Mouse (Mus musculus): Measurements from ENCODE around the gene Nisch.

The Nisch gene

DNA sequence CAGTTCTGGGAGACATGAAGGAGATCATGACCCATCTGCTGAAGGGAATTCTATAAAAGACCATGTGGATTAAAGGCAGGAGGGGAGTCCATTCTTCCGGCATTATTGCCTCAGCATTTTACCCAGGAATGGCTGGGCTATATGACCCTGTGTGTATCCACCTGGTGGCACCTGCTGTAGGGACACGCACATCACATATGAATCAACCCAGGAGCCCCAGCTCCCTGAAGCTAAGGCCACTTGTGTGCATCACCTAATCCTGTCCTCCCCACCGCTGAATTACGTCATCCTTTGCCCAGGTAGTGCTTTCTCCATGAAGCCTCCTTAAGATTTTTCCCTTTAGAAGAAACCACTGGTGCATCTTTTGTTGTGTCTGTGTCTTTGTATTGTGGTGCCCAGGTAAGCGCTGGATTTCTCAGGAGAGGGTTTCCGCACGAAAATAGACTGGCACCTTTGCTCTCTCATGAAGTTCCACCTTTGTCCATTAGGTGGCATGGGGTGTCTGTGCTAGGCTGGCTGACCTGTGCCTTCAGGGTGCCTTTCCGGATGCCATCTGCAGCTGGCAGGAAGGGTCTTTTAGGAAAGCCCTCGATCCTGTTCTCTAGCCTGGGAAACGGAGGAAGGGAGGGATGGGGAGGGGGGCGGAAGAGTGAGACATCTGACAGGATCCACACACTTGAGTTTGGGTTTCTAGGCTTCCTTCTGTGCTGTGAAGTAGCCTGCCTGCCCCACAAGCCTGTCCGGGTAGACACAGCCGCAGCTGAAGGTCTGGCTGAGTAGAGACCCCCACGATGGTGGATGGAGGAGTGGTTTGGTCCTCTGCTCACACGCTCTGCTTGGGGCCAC is 1.4 kb downstream of the Nisch start:
- peak; percentile 82 for DNase-seq

DNA sequence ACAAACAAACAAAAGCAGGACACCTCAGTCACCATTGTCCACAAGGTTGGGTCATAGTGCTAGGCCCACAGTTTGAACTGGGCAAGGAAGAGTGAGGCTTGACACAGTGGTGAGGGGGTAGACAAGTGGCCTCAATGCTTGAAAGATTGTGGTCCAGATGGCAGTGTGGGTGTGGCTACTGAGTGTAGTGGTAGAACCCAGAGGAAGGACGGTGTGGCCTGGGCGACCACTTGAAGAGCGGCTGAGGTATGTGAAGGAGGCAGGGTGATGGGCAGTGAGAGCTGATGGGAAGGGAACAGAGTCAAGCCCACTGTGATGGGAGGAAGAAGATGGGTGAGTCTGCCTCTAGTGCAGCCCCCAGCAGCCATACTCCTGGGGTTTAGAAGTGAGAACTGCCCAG is 2.1 kb downstream of the Nisch start:
- DNase-seq = no peak

DNA sequence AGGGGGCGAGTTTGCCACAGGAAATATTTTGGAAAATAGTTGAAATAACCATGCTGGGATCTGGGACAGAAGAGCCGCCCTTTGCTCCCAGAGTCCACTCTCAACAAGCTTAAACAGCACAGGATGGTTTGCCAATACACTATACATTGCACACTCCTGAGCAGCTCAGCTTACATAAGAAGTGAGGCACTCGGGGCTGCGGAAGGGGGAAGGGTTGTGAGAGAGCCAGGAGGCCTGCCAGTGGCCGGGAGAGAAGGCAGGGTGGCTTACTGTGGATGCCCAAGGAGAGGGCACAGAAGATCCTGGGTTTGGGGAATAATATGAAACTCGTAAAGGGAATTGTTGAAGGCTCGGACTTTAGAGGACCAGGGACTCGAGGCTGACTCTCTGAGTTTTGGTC is 2.9 kb downstream of the Nisch start:
- DNase-seq = no peak

DNA sequence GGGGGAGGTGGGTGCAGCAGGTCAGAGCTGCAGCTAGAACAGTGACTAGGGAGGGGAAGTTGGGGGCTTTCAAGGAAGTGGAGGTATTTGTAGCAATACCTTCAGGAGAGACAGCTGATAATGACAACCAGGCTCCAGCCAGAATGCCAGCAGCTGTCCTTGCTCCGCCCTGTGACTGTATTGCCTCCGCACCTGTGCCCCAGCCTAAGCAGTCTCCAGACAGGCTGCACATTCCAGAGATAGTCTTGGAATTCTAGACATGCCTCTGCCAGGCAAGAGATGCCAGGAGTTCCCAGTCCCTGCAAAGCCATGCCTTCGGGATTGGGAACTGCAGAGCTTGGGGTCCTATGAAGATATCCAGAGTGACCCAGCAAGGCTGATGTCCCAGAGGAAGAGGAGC is 4.2 kb downstream of the Nisch start:
- DNase-seq = no peak

DNA sequence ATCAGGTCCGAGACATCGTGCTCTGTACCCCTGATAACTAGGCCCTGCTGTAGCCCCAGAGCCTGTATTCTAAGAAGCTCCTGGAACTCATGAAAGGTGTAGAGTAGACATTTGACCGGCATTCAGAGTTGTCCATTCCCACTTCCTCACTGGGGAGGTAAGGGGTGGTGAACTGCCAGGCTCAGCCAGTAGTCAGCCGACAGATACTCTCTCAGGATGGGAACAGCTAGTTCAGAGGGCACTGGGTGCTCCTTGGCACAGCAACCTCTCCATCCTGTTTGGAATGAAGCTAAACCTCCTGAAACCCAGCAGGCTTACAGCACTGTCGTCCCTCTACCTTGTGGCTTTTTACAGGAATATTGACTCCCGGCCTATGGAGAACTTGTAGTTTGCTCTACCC is 4.9 kb downstream of the Nisch start:
- no peak for DNase-seq

DNA sequence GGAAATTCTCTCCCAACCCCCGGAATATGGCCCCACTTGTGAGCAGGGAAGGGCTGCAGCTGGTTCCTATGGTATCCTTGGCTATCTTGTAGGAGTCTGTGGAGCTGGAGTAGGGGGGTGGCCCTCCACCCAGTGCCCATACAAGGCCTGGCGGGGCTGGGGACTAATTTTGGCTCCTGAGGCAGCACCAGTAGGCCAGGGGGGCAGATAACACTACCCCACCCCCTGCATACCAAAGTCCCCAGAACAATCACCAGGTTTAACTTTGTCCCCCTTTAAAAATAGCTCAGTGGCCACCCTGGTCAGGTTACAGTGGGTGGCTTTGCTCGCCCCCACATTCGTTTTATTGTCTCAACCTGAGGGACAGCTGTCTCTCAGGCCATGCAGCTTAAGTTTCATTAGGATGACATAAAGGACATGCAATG is 7.6 kb downstream of the Nisch start:
- DNase-seq = no peak

DNA sequence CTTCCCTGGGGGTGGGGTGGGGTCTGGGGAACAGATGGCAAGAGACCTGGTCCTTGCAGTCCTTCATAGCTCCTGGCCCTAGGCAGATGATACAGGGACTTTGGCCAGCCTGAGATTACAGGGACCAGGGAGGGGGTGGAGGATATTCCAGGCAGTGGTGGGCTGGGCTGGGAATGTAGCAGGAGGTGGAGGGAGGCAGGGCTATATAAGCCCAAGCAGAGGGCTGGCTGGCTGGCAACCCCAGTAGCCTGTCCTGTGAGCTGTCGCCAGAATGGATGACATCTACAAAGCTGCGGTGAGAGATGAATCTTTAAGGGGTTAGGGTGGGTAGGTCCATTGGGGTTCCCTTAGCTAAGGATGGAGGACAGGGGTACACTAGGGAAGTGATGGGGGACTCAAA is 8.7 kb downstream of the Nisch start, which contains the start of gene Tnnc1:
Gene Tnnc1, plus strand, starts transcription at position 229 of the 400 bp plus-strand sequence.
- DNase-seq = no peak

DNA sequence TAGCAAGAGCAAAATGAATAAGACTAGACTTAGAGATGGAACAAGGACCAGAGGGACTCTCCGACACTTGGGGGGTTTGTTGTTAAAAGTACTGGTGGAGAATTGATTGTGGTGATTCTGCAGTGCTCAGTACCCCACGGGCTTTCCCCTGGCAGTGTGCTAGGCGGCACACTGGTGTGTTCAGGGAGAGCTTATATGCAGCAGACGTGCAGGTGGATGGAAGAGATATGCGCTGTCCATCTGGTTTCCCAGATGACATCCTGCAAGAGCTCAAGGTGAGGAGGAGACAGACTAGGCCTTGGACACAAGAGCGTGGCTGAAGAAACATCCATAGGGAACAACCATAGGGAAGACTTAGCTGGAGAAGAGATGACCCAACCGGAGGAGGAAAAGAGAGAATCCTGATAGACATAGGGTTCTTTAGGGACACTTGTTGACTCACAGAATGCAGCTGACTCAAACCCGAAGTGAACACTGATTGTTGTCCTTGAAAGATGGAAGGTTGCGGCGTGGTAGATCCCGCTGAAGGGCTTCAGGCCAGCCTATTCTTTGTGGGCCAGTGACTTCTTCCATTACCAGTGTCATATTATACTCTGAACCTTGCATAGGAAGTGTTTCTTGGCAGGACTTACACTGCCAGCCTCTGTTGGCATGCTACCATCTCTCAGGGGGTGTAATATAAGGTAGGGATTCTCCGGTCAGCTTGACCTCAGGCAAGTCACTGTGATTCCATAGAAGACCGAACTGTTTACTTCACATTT is 9.5 kb downstream of the Nisch start:
- DNase-seq = no peak

DNA sequence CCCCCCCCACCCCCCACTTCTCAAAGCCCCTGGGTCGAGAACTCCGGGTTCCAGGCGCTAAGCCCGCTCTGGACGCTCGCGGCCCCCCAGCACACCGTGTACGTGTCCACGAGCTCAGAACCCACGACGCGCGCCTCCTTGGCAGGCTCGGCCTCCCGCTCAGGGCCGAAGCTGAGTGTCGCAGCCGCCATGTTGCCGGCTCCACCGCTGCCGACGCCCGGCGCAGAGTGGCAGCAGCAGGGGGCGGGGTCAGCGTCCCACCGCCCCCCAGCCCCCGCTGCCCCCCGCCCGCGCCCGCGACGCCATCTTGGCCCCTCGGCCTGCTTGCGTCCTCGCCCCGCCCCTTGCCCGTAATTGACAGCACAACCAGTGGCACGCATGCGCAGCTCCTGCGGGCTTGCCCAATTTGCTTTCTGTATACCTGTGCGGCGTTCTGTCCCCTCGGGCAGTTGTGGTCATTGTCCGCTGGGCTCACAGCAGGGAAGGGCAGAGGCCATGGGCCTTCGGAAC is 10.2 kb downstream of the Nisch start:
- DNase-seq = peak; percentile 99

DNA sequence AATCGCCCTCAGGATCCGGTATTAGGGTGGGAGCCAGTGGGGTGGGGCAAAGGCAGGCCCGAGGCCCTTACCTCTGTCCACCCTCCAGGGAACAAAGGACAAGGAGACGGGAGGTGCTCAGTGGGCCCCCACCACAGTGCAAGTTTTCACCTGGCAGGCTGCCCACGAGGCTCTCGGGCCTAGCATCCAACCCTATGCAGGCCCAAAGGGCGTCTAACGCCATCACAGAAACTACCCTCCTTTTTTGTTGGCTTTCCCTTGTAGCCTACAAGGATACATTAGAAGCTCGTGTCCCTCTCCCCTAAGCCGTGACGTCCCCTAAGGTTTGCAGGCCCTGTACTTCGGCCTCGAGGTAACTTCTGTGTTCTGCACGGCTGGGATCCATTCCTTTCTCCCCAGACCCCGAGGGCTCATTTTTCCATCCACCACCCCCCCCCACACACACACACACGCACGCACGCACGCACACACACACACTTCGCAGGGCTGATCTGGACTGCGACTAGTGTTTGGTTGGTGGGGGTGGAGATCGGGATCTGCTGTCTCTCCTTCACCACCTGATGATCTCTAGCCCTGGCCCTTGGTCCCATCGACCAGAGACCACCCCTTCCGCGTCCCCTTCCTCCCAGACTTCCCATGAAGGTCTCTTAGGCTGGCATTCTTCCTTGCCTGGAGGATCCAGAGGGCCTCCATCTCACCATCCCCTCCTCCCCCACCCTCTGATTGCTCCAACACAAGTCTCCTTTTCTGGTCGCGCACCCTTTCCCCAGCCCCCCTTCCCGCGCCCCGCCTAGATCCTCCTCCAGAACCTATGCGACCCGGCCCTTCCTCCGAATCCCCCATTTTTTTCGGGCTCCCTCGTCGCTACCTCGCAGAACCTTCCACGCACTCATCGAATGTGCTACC is 10.9 kb downstream of the Nisch start:
- DNase-seq = peak; percentile 79

DNA sequence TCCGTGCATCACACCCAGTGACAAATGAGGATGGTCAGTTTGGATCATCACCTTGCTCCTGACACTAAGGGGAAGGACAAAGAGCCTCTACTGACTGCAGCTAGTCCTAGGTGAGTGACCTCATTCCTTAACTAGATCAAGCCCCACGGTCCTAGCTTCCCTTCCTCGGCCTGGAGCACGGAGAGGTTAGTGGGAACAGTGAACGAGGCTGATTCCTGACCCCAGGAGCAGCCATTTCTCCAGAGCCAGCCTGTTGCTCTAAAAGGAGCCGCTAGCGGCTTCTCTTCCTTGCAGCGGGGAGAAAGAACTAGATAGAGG is 11.5 kb downstream of the Nisch start:
- no peak for DNase-seq

DNA sequence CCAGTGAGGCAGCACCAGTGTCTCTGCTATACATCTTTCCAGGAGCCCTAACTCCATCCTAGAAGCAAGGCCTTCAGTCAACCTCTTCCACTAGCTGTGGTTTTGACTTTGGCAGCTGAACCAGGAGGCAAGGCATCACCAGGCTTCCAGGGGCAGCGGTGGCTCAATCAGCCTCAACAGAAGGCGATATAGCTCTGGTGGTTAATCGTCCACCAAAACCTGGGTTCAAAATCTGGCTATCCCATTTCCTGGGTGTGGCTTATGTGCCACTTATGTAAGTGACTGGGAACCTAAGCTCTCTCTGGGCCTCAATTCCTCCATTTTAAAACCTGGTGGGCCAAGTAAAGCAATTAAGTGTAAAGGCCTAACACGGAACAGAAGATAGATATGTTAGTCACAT is 11.9 kb downstream of the Nisch start:
- no peak for DNase-seq

DNA sequence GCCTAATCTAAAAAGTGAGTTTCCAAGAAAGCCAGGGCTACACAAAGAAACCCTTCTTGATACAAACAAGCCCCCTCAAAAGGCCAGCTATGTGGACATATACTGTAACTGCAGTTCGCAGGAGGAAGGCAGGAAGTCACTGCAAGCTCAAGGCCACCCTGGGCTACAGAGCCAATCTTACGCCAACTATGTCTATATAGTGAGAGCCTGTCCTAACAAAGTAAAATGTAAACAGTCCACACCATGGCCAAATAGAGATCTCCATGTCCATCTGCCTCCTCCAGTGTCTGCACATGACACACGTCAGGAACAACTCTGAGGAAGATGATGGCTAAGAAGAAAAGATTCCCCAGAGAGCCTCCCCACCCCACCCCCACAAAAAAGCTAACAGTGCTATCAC is 16.7 kb downstream of the Nisch start:
- no peak for DNase-seq

DNA sequence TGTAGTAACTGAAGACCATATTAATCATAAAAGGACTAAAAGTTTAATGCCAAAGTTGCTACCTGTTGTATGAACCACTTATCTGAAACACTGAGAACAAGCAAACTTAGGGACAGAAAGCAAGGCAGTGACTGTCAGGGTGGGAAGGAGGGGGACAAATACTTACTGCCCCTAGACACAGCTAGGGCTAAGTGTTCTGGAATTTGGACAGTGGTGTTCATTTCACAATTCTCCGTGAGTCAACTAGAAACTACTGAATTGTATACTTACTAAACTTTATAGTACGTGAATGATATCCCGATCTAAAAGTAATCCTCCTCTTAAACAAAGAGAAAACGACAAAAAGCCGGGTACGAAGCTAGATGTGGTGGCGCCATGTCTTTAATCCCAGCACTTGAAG is 17.1 kb downstream of the Nisch start:
- DNase-seq = no peak

DNA sequence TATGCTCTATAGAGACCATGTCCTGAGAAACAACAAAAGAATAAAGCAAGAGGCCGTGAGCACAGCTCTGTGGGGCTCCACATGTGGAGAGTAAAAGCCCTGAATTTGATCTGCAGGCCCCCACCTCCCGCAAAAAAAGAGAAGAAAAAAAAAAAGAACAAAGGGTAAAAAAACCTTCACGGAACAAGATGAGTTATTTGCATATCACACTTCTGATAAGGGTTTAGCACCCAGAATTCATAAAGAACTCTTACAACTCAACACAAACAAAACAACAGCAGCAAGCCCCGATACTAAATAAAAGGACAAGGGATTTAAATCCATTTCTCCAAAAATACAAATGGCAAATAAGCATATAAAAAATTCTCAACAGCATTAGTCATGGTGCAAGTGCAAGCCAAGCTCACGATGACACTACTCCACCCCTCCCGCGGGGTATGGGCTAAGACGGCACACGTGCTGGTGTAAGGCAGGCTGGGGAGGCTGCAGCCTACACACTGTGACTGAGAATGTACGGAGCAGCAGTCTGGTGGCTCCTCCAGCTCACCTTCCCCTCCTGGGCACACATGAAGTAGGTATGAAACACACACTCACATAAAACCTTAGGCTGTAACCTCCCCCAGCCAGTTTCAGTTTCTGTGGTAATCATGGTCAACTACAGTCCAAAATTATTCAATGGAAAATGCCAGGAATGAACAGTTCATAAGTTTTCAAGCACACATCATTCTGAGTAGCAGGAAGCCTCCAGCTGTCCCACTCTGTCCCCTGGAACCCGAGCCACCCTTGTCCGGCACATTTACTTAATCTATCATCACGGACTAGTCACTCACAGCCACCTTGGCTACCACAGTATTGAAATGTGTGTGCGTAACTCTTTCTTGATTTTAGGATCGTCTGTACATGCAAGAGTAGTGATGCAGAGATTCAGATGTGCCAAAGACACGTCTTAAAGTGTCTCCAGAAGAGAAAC is 18.9 kb downstream of the Nisch start:
- DNase-seq = no peak

DNA sequence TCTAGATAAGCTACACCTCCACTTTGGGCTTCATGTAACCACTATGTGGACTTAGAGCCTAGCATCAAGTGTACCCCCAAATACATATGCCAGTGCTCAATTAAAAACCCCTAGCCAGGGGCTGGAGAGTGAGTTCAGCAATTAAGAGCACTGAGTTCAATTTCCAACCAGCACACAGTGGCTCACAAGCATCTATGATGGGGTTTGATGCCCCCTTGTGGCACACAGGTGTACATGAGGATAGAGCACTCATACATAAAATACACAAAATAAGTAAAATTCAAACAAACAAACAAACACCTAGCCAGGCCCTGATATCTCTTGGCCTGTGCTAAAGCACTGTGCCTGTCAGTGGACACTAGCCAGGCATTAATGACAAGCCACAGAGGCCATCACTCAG is 20.8 kb downstream of the Nisch start:
- peak; percentile 67 for DNase-seq

DNA sequence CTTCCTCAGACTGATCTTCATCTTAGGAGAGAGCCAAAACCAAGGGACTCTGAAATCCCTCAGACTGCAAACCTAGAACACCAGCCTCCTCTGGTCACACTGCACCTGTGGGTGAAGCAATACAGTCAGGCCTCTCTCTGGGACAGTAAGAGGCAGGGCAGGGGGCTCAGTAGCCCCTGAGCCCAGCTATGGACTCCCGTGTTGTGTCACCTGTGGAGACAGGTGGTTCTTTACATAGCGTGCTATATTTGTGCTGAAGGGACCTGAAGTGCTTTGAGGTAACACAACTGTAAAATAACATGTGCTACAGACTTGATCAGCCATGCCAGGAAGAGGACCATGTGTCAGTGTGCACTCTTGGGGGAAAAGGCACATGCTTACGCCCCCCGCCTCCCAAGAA is 21.2 kb downstream of the Nisch start:
- DNase-seq = no peak

DNA sequence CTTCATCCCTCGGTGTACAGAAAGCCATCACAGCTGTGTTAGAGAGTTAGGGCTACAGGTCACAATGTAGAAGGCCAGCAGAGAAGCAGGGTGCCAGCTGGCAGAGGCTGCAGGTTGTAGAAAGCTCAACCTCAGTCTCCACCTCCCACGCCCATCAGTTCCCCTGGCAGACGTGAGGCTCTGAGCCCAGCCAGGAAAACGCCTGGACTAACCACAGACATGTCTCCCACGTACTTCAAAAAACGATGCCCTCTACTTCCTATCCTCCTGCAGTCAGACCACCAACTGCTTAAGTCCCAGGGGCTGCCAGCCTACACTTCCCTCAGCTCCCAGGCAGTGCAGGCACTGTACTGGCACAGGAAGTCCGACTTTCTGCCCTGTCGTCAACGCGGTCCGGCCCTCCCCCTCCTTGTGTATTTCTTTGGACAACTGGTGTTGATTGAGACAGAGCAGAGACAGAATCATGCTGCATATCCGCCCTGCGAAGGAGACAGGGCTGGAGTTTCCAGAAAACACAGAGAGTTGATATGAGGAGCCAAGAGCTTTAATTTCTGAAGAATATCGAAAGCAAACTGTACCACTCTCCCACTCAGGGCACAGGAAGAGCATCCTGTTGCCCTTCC is 21.7 kb downstream of the Nisch start:
- peak; percentile 70 for DNase-seq

DNA sequence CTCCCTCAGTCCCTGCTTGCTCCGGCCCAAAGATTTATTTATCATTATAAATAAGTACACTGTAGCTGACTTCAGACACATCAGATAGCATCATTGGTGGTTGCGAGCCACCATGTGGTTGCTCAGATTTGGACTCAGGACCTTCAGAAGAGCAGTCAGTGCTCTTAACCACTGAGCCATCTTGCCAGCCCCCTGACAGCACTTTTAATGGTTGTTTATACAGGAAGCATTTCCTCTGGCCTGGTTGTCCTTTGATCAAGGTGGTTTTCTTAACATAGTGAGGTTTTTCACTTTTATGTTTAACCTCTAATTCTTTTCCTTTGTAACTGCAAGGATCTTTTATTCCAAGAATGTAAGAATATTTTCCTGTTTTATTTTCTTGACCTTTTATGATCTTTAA is 22.3 kb downstream of the Nisch start:
- DNase-seq = no peak

DNA sequence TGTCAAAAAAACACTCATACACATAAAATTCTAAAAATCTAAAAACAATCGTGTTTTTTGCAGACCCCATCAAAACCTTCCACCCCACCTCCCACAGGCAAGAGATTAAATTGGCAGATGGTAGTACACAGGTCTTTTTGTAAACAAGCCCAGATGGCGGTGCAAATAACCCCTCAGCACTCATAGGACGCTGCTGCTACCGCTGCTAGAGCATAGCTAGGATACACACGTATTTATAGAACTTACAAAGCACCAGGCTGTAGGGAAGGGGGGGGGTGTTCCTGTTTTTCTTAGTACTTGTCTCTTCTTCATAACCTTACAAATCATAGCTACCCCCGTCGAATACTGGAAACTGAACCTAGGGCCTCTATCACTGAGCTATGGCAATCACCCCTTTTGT is 23.0 kb downstream of the Nisch start:
- DNase-seq = no peak

DNA sequence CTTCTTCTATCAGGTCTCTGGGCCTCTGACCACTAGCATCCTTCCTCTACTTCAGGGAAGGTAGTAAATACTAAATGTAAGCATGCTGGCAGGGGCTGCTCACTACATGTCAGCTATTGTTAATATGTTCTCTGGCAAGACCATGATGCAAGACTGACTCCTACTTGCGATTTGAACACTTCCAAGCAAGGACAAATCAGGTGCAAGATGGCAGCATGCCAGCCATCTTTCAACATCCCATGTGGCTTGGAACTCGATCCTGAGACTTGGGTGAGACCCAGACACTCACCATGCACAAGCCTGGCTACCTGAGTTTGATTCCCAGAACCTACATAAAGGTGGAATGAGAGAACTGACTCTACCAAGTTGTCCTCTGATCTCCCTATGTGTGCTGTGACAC is 24.8 kb downstream of the Nisch start:
- DNase-seq = no peak

Measured in kidney, postnatal 10 days (tissue).